Mouse (Mus musculus) intestine, postnatal 0 days (tissue): ENCODE results near the gene Pla2g2c. TPM values are rescaled to one million over a fixed set of nuclear protein-coding genes. Genes with fewer than 3 reads are reported as not detected.

Experiments used
- ATAC-seq: fragments of 200-750 bp; cut with Nextera tagmentation; 2 replicates; pipeline ENCODE4 v1.8.0; 2017; ENCODE audit warnings: mild to moderate bottlenecking, moderate TSS enrichment, moderate library complexity
- H3K27ac ChIP-seq: fragments of 300-500 bp; sonication (generic); 2 replicates; pipeline ENCODE4 v1.5.1; 2014; ENCODE audit warnings: mild to moderate bottlenecking, low read depth, low read length, moderate library complexity
- H3K27me3 ChIP-seq: fragments of 300-500 bp; sonication (generic); replicated peaks from 2 replicates; pipeline ENCODE4 v1.6.1; 2014; ENCODE audit warnings: low read length, mixed read lengths; ENCODE audit not compliant: control insufficient read depth, insufficient read depth
- H3K36me3 ChIP-seq: fragments of 300-500 bp; sonication (generic); 2 replicates; pipeline ENCODE4 v1.6.1; 2014; ENCODE audit warnings: mild to moderate bottlenecking, moderate library complexity; ENCODE audit not compliant: control insufficient read depth, insufficient read depth
- H3K4me1 ChIP-seq: fragments of 300-500 bp; sonication (generic); replicated peaks from 2 replicates; pipeline ENCODE4 v1.6.1; 2014; ENCODE audit warnings: antibody characterized with exemption, low read length, mixed read lengths; ENCODE audit not compliant: control insufficient read depth, insufficient read depth
- H3K4me2 ChIP-seq: fragments of 300-500 bp; sonication (generic); replicated peaks from 2 replicates; pipeline ENCODE4 v1.6.1; 2014; ENCODE audit warnings: low read depth, mild to moderate bottlenecking, moderate library complexity
- H3K4me3 ChIP-seq: fragments of 300-500 bp; sonication (generic); 2 replicates; pipeline ENCODE4 v1.5.1; 2014; ENCODE audit warnings: low read depth, low read length
- H3K9ac ChIP-seq: fragments of 300-500 bp; sonication (generic); 2 replicates; pipeline ENCODE4 v1.6.1; 2014; ENCODE audit warnings: mild to moderate bottlenecking, low read depth, low read length
- H3K9me3 ChIP-seq: fragments of 300-500 bp; sonication (generic); 2 replicates; pipeline ENCODE4 v1.6.1; 2016; ENCODE audit warnings: mixed run types; ENCODE audit not compliant: control insufficient read depth
- CTCF ChIP-seq: sonication (generic); IDR thresholded peaks from 2 replicates; pipeline ENCODE4 v1.5.1; 2016; ENCODE audit warnings: low read depth, mild to moderate bottlenecking, control low read depth, antibody characterized with exemption, moderate library complexity
- WGBS: fragments of 180-500 bp; shearing (Covaris S2); extraction: QIAGEN DNeasy Blood & Tissue Kit; methylation state at CpG from one replicate; pipeline ENCODE4 v1.1.7; 2014; 5-methylcytosine and 5-hydroxymethylcytosine counted together
- polyA plus RNA-seq: library from polyadenylated mRNA; unstranded; fragments of >200 nt; fragmentation: Nextera tagmentation; extraction: Ambion mirVana; gene quantifications from 2 replicates; pipeline ENCODE4 v1.2.1, GENCODE M21; 2015

Gene Pla2g2c
- polyA plus RNA-seq, 1 experiment from 2014 or later, result 0.09 TPM

DNA sequence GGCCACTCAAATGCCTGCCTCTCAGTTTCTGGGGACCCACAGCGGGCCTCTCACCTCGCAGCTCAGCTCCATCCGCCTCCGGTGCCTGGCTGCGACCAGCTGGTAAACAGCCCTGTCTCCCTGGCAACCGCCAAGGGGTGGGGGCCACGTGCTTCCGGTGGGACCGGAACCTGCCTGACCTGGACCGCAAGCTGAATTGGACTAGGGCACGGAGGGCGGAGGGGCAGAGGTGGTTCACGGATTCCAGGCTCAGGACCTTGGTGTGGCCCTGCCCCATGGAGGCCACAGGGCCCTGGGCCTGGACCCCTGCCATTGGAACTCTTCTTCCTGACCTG is 502 bp downstream of the Pla2g2c start:
- Histone ChIP-seq H3K9ac (no peak overlapping the region), H3K4me3 (no peak overlapping the region)

GRCm38 (mm10) chr4:138725751-138726150 is 1.2 kb downstream of the Pla2g2c start:
- Histone ChIP-seq H3K4me1 (peaks cover 6% of the 10 kb centered on the region; the same call in 1 of the 2 replicates), H3K27me3 (no peaks in the 10 kb centered on the region), H3K4me3 (no peak overlapping the region), H3K9ac (no peak overlapping the region), H3K36me3 (no peaks in the 10 kb centered on the region), H3K27ac (no peak overlapping the region), H3K4me2 (no peak overlapping the region), H3K9me3 (no peaks in the 10 kb centered on the region)
- TF ChIP-seq CTCF, result no peak
- no peak for ATAC-seq
- 77% methylated on average over 5 of the region's 5 CpGs for WGBS

More for the DNA sequence above, 502 bp downstream of the Pla2g2c start:
- H3K9me3 ChIP-seq, result no peaks in the 10 kb centered on the region
- no peaks in the 10 kb centered on the region for H3K36me3 ChIP-seq
- no peak overlapping the region for H3K27ac ChIP-seq
- H3K4me1 ChIP-seq, result peaks cover 6% of the 10 kb centered on the region; the same call in 1 of the 2 replicates
- no peaks in the 10 kb centered on the region for H3K27me3 ChIP-seq
- peak; percentile 53 for ATAC-seq
- TF ChIP-seq CTCF, result no peak
- peak overlapping the region; percentile 54 for H3K4me2 ChIP-seq
- WGBS, result 4% methylated on average over 13 of the region's 13 CpGs

GRCm38 (mm10) chr4:138729018-138729703 is 4.6 kb downstream of the Pla2g2c start:
- peaks cover 2% of the 10 kb centered on the region; the same call in 1 of the 2 replicates for H3K4me1 ChIP-seq
- no peak overlapping the region for H3K27ac ChIP-seq
- no peaks in the 10 kb centered on the region for H3K9me3 ChIP-seq
- no peak overlapping the region for H3K9ac ChIP-seq
- 53% methylated on average over 9 of the region's 9 CpGs for WGBS
- no peak overlapping the region for H3K4me2 ChIP-seq
- no peak for TF ChIP-seq CTCF
- no peaks in the 10 kb centered on the region for H3K27me3 ChIP-seq
- H3K4me3 ChIP-seq, result no peak overlapping the region
- no peaks in the 10 kb centered on the region for H3K36me3 ChIP-seq
- no peak for ATAC-seq

- H3K4me2 ChIP-seq, result no peak overlapping the region
- H3K4me3 ChIP-seq, result no peak overlapping the region
- H3K36me3 ChIP-seq, result no peaks in the 10 kb centered on the region
- WGBS, result 56% methylated on average over 7 of the region's 7 CpGs
- H3K9me3 ChIP-seq, result no peaks in the 10 kb centered on the region
- no peak for ATAC-seq
- H3K27me3 ChIP-seq, result no peaks in the 10 kb centered on the region
- H3K9ac ChIP-seq, result no peak overlapping the region
- TF ChIP-seq CTCF, result no peak
- no peaks in the 10 kb centered on the region for H3K4me1 ChIP-seq
- no peak overlapping the region for H3K27ac ChIP-seq
Measured at GRCm38 (mm10) chr4:138734105-138734504, 9.5 kb downstream of the Pla2g2c start.

GRCm38 (mm10) chr4:138734863-138735262 is 10.3 kb downstream of the Pla2g2c start:
- 94% methylated on average over 4 of the region's 4 CpGs for WGBS
- no peak for ATAC-seq
- H3K27me3 ChIP-seq, result no peaks in the 10 kb centered on the region

GRCm38 (mm10) chr4:138737031-138737430 is 12.4 kb downstream of the Pla2g2c start, which contains the start of gene Ubxn10:
Gene Ubxn10, minus strand, starts transcription at chr4:138737167.
- Histone ChIP-seq H3K36me3 (no peaks in the 10 kb centered on the region), H3K9ac (no peak within 1 kb of the TSS), H3K4me1 (no peaks in the 10 kb centered on the region), H3K9me3 (no peaks in the 10 kb centered on the region), H3K4me3 (no peak within 1 kb of the TSS), H3K27me3 (no peaks in the 10 kb centered on the region), H3K4me2 (no peak within 1 kb of the TSS), H3K27ac (peak within 1 kb of the TSS; percentile 28; the same call in 1 of the 2 replicates)
- 36% methylated on average over 7 of the region's 7 CpGs for WGBS
- ATAC-seq, result peak; percentile 79
- TF ChIP-seq CTCF, result no peak

More at GRCm38 (mm10) chr4:138734863-138735262, 10.3 kb downstream of the Pla2g2c start:
- TF ChIP-seq CTCF, result no peak
- no peaks in the 10 kb centered on the region for H3K36me3 ChIP-seq
- no peak overlapping the region for H3K4me3 ChIP-seq
- H3K4me2 ChIP-seq, result no peak overlapping the region
- no peak overlapping the region for H3K27ac ChIP-seq
- H3K9ac ChIP-seq, result no peak overlapping the region
- H3K4me1 ChIP-seq, result no peaks in the 10 kb centered on the region
- H3K9me3 ChIP-seq, result no peaks in the 10 kb centered on the region
